Mouse (Mus musculus) spleen, adult 2 months (tissue): ENCODE measurements around the gene Ube2d1. TPM values are rescaled to one million over a fixed set of nuclear protein-coding genes. Genes with fewer than 3 reads are reported as not detected.
A peak's percentile ranks its signal among the peaks of the same experiment; 100 is the strongest.

Source experiments
- DNase-seq, 2 experiments: peaks; one replicate each; pipeline versions ENCODE4 v3.0.0 to v3.0.0-alpha.2; 2012 to 2021; ENCODE audit warnings: low spot score in 2 of 2, low read depth in 1 of 2
- H3K27ac ChIP-seq: fragments of 200-500 bp; 2 replicates; pipeline ENCODE4 v1.5.1; 2012; ENCODE audit warnings: low read length, inconsistent platforms; ENCODE audit not compliant: insufficient read depth
- H3K27me3 ChIP-seq: fragments of 200-500 bp; 2 replicates; pipeline ENCODE4 v1.6.1; 2012; ENCODE audit warnings: mild to moderate bottlenecking, moderate library complexity, low read length, inconsistent platforms; ENCODE audit not compliant: control insufficient read depth, insufficient read depth
- H3K36me3 ChIP-seq: fragments of 200-500 bp; 2 replicates; pipeline ENCODE4 v1.6.1; 2012; ENCODE audit warnings: mild to moderate bottlenecking, low read length, inconsistent platforms; ENCODE audit not compliant: control insufficient read depth, insufficient read depth
- H3K4me1 ChIP-seq: fragments of 200-500 bp; 2 replicates; pipeline ENCODE4 v1.6.1; 2011; ENCODE audit warnings: inconsistent platforms; ENCODE audit not compliant: control insufficient read depth, insufficient read depth, insufficient read length
- H3K4me3 ChIP-seq: fragments of 200-500 bp; 2 replicates; pipeline ENCODE4 v1.5.1; 2011; ENCODE audit warnings: mild to moderate bottlenecking, inconsistent platforms; ENCODE audit not compliant: insufficient read depth, insufficient read length; ENCODE audit errors: extremely low read depth
- CTCF ChIP-seq: fragments of 200-500 bp; IDR thresholded peaks from 2 replicates; pipeline ENCODE4 v1.5.1; 2011; ENCODE audit warnings: mild to moderate bottlenecking, inconsistent platforms; ENCODE audit not compliant: insufficient read depth, insufficient read length, insufficient replicate concordance; ENCODE audit errors: extremely low read depth
- POLR2A ChIP-seq: fragments of 200-500 bp; IDR thresholded peaks from 2 replicates; pipeline ENCODE4 v1.6.1; 2011; ENCODE audit warnings: low read depth, low read length, inconsistent platforms
- WGBS: fragments of 180-500 bp; shearing (Covaris S2); methylation state at CpG from one replicate; pipeline ENCODE4 v1.1.7; 2018; 5-methylcytosine and 5-hydroxymethylcytosine counted together
- polyA plus RNA-seq: library from polyadenylated mRNA; depleted of rRNA; stranded (reverse); fragments of >200 nt; gene quantifications from 2 replicates; pipeline ENCODE4 v1.2.3, GENCODE M21; 2012; rRNA removed

Gene Ube2d1
- polyA plus RNA-seq, 1 experiment = 29.4 TPM

- Histone ChIP-seq H3K27ac (peak overlapping the region; percentile 93), H3K4me1 (peaks cover 11% of the 10 kb centered on the region; the same call in 1 of the 2 replicates), H3K4me3 (peak overlapping the region; percentile 85), H3K36me3 (peaks cover 22% of the 10 kb centered on the region), H3K27me3 (no peaks in the 10 kb centered on the region)
- WGBS = 1% methylated on average over 67 of the region's 68 CpGs
- peak; percentile 82 for TF ChIP-seq POLR2A
- no peak for TF ChIP-seq CTCF
- DNase-seq = peak; percentile 78 to 99
These were observed 47.4 kb downstream of the Ube2d1 start for GRCm38 (mm10) chr10:71237516-71238239.

GRCm38 (mm10) chr10:71234071-71234470 lies 51.0 kb downstream of the Ube2d1 start:
- 97% methylated on average over 8 of the region's 8 CpGs for WGBS
- DNase-seq = no peak
- H3K4me1 ChIP-seq = peaks cover 7% of the 10 kb centered on the region; the same call in 1 of the 2 replicates
- TF ChIP-seq CTCF (no peak), POLR2A (no peak)
- no peak overlapping the region for H3K27ac ChIP-seq
- H3K27me3 ChIP-seq = no peaks in the 10 kb centered on the region
- no peak overlapping the region for H3K4me3 ChIP-seq
- H3K36me3 ChIP-seq = peaks cover 34% of the 10 kb centered on the region

GRCm38 (mm10) chr10:71225894-71226293 lies 59.2 kb downstream of the Ube2d1 start:
- WGBS = 59% methylated on average over 7 of the region's 7 CpGs
- peak in 1 of 2 experiments; percentile 82 for DNase-seq
- TF ChIP-seq POLR2A = no peak
- peak; percentile 86; the same call in 1 of the 2 replicates for TF ChIP-seq CTCF
- H3K27ac ChIP-seq = no peak overlapping the region
- no peak overlapping the region for H3K4me3 ChIP-seq
- no peaks in the 10 kb centered on the region for H3K4me1 ChIP-seq
- H3K27me3 ChIP-seq = no peaks in the 10 kb centered on the region
- peaks cover 22% of the 10 kb centered on the region for H3K36me3 ChIP-seq

GRCm38 (mm10) chr10:71223101-71223500 lies 62.0 kb downstream of the Ube2d1 start:
- no peak for DNase-seq
- H3K27me3 ChIP-seq = no peaks in the 10 kb centered on the region
- WGBS = 92% methylated on average over 5 of the region's 5 CpGs

GRCm38 (mm10) chr10:71222639-71223038 lies 62.4 kb downstream of the Ube2d1 start:
- TF ChIP-seq POLR2A (no peak), CTCF (no peak)
- Histone ChIP-seq H3K27ac (no peak overlapping the region), H3K4me1 (no peaks in the 10 kb centered on the region), H3K4me3 (no peak overlapping the region), H3K27me3 (no peaks in the 10 kb centered on the region), H3K36me3 (peaks cover 8% of the 10 kb centered on the region)
- WGBS = 90% methylated on average over 2 of the region's 2 CpGs
- DNase-seq = no peak

More at GRCm38 (mm10) chr10:71223101-71223500, 62.0 kb downstream of the Ube2d1 start:
- Histone ChIP-seq H3K27ac (no peak overlapping the region), H3K36me3 (peaks cover 10% of the 10 kb centered on the region), H3K4me3 (no peak overlapping the region), H3K4me1 (no peaks in the 10 kb centered on the region)
- no peak for TF ChIP-seq POLR2A
- no peak for TF ChIP-seq CTCF

- no peaks in the 10 kb centered on the region for H3K4me1 ChIP-seq
These were observed 66.7 kb downstream of the Ube2d1 start for GRCm38 (mm10) chr10:71218228-71218892.

DNA sequence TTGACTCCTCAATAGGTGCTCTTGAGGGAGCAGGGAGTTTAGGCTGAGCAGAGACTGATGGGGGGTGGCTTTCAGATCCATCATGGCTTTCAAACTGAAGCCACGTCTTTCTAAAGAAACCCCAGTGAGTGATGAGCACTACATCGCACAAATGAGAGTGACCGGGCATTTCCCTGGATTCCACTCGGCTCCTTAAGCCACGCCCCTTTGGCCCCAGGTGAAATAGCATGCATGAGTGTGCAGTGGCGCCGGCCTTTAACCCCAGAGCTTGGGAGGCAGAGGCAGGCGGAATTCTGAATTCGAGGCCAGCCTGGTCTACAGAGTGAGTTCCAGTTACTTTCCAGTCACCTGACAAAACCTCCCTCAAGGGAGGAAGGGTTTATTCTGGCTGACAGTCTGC lies 69.1 kb downstream of the Ube2d1 start:
- Histone ChIP-seq H3K36me3 (no peaks in the 10 kb centered on the region), H3K27ac (no peak overlapping the region), H3K27me3 (no peaks in the 10 kb centered on the region), H3K4me3 (no peak overlapping the region), H3K4me1 (no peaks in the 10 kb centered on the region)
- WGBS = 81% methylated on average over 9 of the region's 9 CpGs
- DNase-seq = no peak
- TF ChIP-seq POLR2A (no peak), CTCF (no peak)

More at GRCm38 (mm10) chr10:71218228-71218892, 66.7 kb downstream of the Ube2d1 start:
- 23% methylated on average over 8 of the region's 8 CpGs for WGBS
- H3K27me3 ChIP-seq = no peaks in the 10 kb centered on the region
- H3K4me3 ChIP-seq = no peak overlapping the region
- no peaks in the 10 kb centered on the region; the same call in 1 of the 2 replicates for H3K36me3 ChIP-seq
- H3K27ac ChIP-seq = no peak overlapping the region
- TF ChIP-seq POLR2A (no peak), CTCF (peak; percentile 67; the same call in 1 of the 2 replicates)
- peak in 1 of 2 experiments; percentile 61 for DNase-seq

Other genes starting within 250 kb of the Ube2d1 start
- gene Bicc1, start 125.6 kb downstream of the Ube2d1 start, polyA plus RNA-seq = 3.5 and 4.3 TPM in 2 replicates
- 6.2 and 6.4 TPM in 2 replicates for gene Tfam, start 47.0 kb downstream of the Ube2d1 start, polyA plus RNA-seq
- 9.6 and 14.9 TPM in 2 replicates for gene Cisd1, start 59.7 kb upstream of the Ube2d1 start, polyA plus RNA-seq
- gene Ipmk, start 62.5 kb upstream of the Ube2d1 start, polyA plus RNA-seq = 4.5 and 6.0 TPM in 2 replicates